Mouse (Mus musculus) MEL (cell line): Measurements from ENCODE around the gene Haus6. TPM values are rescaled to one million over a fixed set of nuclear protein-coding genes. Genes with fewer than 3 reads are reported as not detected.
"Not testable (repeated sequence)": the region's sequence is repeated elsewhere in the genome, so short reads cannot be mapped to it uniquely, and the experiment has no call there.

Experiments
- DNase-seq: peaks from one replicate; pipeline ENCODE4 v3.0.0; 2011; ENCODE audit warnings: low read depth, low spot score
- H3K27ac ChIP-seq: 2 replicates; pipeline ENCODE4 v1.5.1; 2012; ENCODE audit warnings: low read depth, mild to moderate bottlenecking, control low read depth, low read length, moderate library complexity; ENCODE audit not compliant: control insufficient read depth
- H3K27me3 ChIP-seq, 2 experiments: fragments of 150-350 bp in 1 of 2; sonication (generic) in 1 of 2; 2 replicates each; pipeline ENCODE4 v1.6.1; 2012; ENCODE audit warnings: low read length in 2 of 2, mild to moderate bottlenecking in 2 of 2, improper control_type of control experiment in 1 of 2, moderate library complexity in 1 of 2; ENCODE audit not compliant: insufficient read depth in 2 of 2, control insufficient read depth in 1 of 2
- H3K36me3 ChIP-seq, 2 experiments: 2 replicates each; pipeline ENCODE4 v1.6.1; 2012 to 2014; ENCODE audit warnings: low read length in 2 of 2, improper control_type of control experiment in 1 of 2, inconsistent platforms in 1 of 2, mild to moderate bottlenecking in 1 of 2; ENCODE audit not compliant: insufficient read depth in 2 of 2, control insufficient read depth in 1 of 2
- H3K4me1 ChIP-seq, 2 experiments: fragments of 150-350 bp in 1 of 2; sonication (generic) in 1 of 2; 2 replicates each; pipeline ENCODE4 v1.6.1; 2012; ENCODE audit warnings: low read length in 2 of 2, improper control_type of control experiment in 1 of 2, mild to moderate bottlenecking in 1 of 2; ENCODE audit not compliant: insufficient read depth in 2 of 2, control insufficient read depth in 1 of 2
- H3K4me3 ChIP-seq, 2 experiments: fragments of 150-350 bp in 1 of 2; sonication (generic) in 1 of 2; 2 replicates each; pipeline ENCODE4 v1.5.1; 2012; ENCODE audit warnings: low read depth in 2 of 2, low read length in 2 of 2, mild to moderate bottlenecking in 2 of 2, moderate library complexity in 2 of 2, control low read depth in 1 of 2, improper control_type of control experiment in 1 of 2; ENCODE audit not compliant: control insufficient read depth in 1 of 2, insufficient read depth in 1 of 2
- H3K79me2 ChIP-seq: 2 replicates; pipeline ENCODE4 v1.6.1; 2012; ENCODE audit warnings: mild to moderate bottlenecking, low read length, moderate library complexity; ENCODE audit not compliant: control insufficient read depth, poor library complexity, insufficient read depth
- H3K9ac ChIP-seq: 2 replicates; pipeline ENCODE4 v1.6.1; 2012; ENCODE audit warnings: low read depth, mild to moderate bottlenecking, control low read depth, low read length, moderate library complexity; ENCODE audit not compliant: control insufficient read depth, poor library complexity, severe bottlenecking
- H3K9me3 ChIP-seq: fragments of 150-350 bp; sonication (generic); replicated peaks from 2 replicates; pipeline ENCODE4 v1.6.1; 2012; ENCODE audit warnings: mild to moderate bottlenecking, low read length, improper control_type of control experiment, moderate library complexity; ENCODE audit not compliant: insufficient read depth
- TAL1 ChIP-seq: IDR thresholded peaks from 2 replicates; pipeline ENCODE4 v1.6.1; 2012; ENCODE audit warnings: mild to moderate bottlenecking, inconsistent platforms, low read length, moderate library complexity, mixed read lengths
- TBP ChIP-seq: IDR thresholded peaks from 2 replicates; pipeline ENCODE4 v1.8.0; 2011; ENCODE audit warnings: low read depth, low read length, improper control_type of control experiment
- TCF12 ChIP-seq: IDR thresholded peaks from 2 replicates; pipeline ENCODE4 v1.6.1; 2014; ENCODE audit warnings: low read depth, mild to moderate bottlenecking, inconsistent platforms, low read length, improper control_type of control experiment, moderate library complexity
- polyA plus RNA-seq, 2 experiments: library from polyadenylated mRNA; stranded (reverse) in 1 of 2; unstranded in 1 of 2; fragments of >175 nt in 1 of 2; fragments of >200 nt in 1 of 2; gene quantifications; 2 replicates each; pipeline versions ENCODE4 v1.2.1 to v1.2.4; 2012; ENCODE audit warnings: low replicate concordance in 2 of 2, low read depth in 1 of 2; ENCODE audit not compliant: insufficient read length in 2 of 2, insufficient read depth in 1 of 2, missing spikeins in 1 of 2
- total RNA-seq: library from RNA; depleted of rRNA; stranded (reverse); fragments of 300-350 nt; gene quantifications from 2 replicates; pipeline ENCODE4 v1.2.3, GENCODE M21; 2012

Gene Haus6
- total and polyA plus RNA-seq, 3 experiments: 22.1 to 41.3 TPM; not detected in 1

- not testable (repeated sequence) for H3K79me2 ChIP-seq, H3K27me3 ChIP-seq, H3K4me3 ChIP-seq, H3K9me3 ChIP-seq, H3K27ac ChIP-seq, H3K9ac ChIP-seq, DNase-seq
- H3K4me1 ChIP-seq: peaks cover 1 to 18% of the 10 kb centered on the region in 2 experiments
- H3K36me3 ChIP-seq: peaks cover 0 to 18% of the 10 kb centered on the region in 2 experiments; a peak in 2 of 4 replicates
Measured at GRCm38 (mm10) chr4:86637561-86637960, 25.7 kb upstream of the Haus6 start.

GRCm38 (mm10) chr4:86634873-86635272 is 23.0 kb upstream of the Haus6 start:
- peaks cover 1 to 18% of the 10 kb centered on the region in 2 experiments for H3K4me1 ChIP-seq
- H3K36me3 ChIP-seq: peaks cover 0 to 21% of the 10 kb centered on the region in 2 experiments; a peak in 2 of 4 replicates
- peak; percentile 51 for DNase-seq
- H3K27me3 ChIP-seq, H3K4me3 ChIP-seq, H3K79me2 ChIP-seq, H3K9ac ChIP-seq, H3K9me3 ChIP-seq, H3K27ac ChIP-seq: not testable (repeated sequence)
- TF ChIP-seq TCF12: 0 out of 2 replicates have a peak, but pooled peaks have one; percentile 12
- 0 out of 2 replicates have a peak, but pooled peaks have one; percentile 13 for TF ChIP-seq TAL1

- not testable (repeated sequence) for H3K9ac ChIP-seq
- H3K27ac ChIP-seq: peak overlapping the region; percentile 49
Measured at GRCm38 (mm10) chr4:86634312-86634711, 22.5 kb upstream of the Haus6 start.

GRCm38 (mm10) chr4:86632556-86632955 is 20.7 kb upstream of the Haus6 start:
- H3K27ac ChIP-seq, H3K27me3 ChIP-seq, DNase-seq, H3K9me3 ChIP-seq, H3K79me2 ChIP-seq: not testable (repeated sequence)
- H3K9ac ChIP-seq: peak overlapping the region; percentile 53
- peaks cover 0 to 21% of the 10 kb centered on the region in 2 experiments; a peak in 2 of 4 replicates for H3K36me3 ChIP-seq
- peaks cover 1 to 18% of the 10 kb centered on the region in 2 experiments for H3K4me1 ChIP-seq
- H3K4me3 ChIP-seq: peak overlapping the region; percentile 51 to 66
- TF ChIP-seq TBP: 0 out of 2 replicates have a peak, but pooled peaks have one; percentile 42

More at GRCm38 (mm10) chr4:86634312-86634711, 22.5 kb upstream of the Haus6 start:
- not testable (repeated sequence) for DNase-seq, H3K27me3 ChIP-seq, H3K4me3 ChIP-seq, H3K9me3 ChIP-seq, H3K79me2 ChIP-seq
- peaks cover 1 to 18% of the 10 kb centered on the region in 2 experiments for H3K4me1 ChIP-seq
- peaks cover 0 to 21% of the 10 kb centered on the region in 2 experiments; a peak in 2 of 4 replicates for H3K36me3 ChIP-seq
